Mouse (Mus musculus) ES-CJ7 (cell line): ENCODE data around the gene Fgf11.

Experiments
- DNase-seq: peaks from one replicate; pipeline ENCODE4 v3.0.0; 2011; ENCODE audit warnings: low read depth, low spot score

The Fgf11 gene

GRCm38 (mm10) chr11:69784793-69785272, 16.8 kb downstream of the Fgf11 start:
- peak; percentile 97 for DNase-seq

DNA sequence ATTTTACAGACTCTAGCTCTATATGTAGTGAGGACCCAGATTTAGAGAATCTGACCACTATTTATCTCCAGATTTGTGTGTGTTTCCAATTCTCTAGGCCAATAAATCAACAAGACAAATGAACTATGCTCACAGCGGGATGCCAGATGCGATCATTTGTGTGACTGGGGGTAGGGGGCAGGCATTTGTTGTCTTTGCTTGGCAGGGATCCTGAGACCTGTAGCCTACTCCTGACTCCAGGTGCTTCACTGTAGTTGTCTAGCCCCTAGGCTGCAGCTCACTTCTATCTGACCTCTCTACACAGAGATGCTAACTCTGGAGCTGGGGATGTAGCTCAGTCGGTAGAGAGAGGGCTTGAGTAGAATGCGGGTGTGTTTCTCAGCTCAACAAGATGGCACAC, 19.8 kb downstream of the Fgf11 start:
- DNase-seq = peak; percentile 87

DNA sequence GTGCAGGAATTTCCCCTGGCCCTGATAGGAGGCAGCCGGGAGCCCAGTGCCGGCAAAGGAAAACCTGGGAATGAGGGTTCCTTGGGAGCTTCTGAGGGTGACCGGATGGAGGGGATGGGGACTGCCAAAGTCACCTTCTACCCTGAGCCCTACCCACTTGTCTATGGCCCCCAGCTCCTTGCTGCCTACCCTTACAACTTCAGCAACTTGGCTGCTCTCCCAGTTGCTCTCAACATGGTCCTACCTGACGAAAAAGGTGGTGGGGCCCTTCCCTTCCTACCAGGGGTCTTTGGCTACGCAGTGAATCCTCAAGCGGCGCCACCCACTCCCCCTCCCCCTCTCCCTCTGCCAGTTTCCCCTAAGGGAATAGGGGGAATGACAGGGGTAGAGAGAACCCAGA, 22.7 kb downstream of the Fgf11 start:
- no peak for DNase-seq

GRCm38 (mm10) chr11:69778258-69778982, 23.2 kb downstream of the Fgf11 start:
- no peak for DNase-seq

DNA sequence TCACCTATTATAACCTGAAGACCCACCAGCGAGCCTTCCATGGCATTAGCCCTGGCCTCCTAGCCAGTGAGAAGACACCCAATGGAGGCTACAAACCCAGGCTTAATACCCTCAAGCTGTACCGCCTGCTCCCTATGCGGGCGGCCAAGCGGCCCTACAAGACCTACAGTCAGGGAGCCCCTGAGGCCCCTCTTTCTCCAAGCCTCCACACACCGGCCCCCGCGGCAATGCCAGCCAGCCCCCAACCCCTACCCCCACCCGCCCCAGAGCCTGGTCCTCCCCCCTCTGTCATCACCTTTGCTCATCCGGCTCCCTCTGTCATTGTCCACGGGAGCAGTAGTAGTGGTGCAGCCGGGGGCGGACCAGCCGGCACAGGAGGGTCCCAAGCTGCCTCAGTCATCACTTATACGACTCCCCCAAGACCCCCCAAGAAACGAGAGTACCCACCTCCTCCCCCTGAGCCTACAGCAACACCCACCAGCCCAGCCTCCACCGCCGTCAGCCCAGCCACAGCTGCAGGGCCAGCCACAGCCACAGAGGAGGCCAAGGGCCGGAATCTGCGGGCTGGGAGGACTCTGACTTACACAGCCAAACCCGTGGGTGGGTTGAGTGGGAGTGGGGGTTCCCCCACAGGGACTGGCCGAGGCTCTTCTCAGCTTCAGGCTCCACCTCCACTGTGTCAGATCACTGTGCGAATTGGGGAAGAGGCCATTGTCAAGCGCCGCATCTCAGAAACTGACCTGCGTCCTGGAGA, 24.0 kb downstream of the Fgf11 start:
- DNase-seq = no peak

GRCm38 (mm10) chr11:69776488-69776887, 25.2 kb downstream of the Fgf11 start:
- DNase-seq = no peak

DNA sequence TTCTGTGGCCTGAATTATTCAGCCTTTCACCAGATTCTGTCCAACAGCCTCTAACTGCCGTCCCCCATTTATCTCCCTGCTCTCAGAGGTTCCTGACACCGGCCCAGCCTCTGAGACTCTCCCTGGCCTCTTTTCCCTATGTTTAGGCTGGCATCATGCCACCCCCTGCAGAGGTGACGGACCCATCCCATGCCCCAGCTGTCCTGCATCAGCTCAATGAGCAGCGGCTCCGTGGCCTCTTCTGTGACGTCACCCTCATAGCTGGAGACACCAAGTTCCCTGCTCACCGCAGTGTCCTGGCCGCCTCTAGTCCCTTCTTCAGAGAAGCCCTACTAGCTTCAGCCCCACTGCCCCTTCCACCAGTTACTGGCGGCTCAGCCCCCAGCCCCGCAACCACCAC, 25.9 kb downstream of the Fgf11 start:
- DNase-seq = no peak

- no peak for DNase-seq
These were observed 26.7 kb downstream of the Fgf11 start for GRCm38 (mm10) chr11:69774961-69775360.

DNA sequence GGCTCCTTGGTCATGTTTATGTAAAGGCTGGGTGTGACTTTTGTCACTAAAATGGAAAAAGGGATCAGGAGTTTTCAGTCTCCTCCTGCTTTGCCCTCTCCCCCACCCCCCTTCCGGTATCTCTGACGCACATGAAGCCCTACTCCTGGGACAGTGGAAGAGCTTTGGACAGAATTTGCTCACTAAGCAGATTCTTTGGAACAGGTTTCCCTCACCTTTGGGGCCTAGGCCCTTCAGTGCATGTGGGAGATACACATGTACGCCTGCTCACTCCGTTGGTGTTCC, 34.1 kb downstream of the Fgf11 start:
- no peak for DNase-seq

DNA sequence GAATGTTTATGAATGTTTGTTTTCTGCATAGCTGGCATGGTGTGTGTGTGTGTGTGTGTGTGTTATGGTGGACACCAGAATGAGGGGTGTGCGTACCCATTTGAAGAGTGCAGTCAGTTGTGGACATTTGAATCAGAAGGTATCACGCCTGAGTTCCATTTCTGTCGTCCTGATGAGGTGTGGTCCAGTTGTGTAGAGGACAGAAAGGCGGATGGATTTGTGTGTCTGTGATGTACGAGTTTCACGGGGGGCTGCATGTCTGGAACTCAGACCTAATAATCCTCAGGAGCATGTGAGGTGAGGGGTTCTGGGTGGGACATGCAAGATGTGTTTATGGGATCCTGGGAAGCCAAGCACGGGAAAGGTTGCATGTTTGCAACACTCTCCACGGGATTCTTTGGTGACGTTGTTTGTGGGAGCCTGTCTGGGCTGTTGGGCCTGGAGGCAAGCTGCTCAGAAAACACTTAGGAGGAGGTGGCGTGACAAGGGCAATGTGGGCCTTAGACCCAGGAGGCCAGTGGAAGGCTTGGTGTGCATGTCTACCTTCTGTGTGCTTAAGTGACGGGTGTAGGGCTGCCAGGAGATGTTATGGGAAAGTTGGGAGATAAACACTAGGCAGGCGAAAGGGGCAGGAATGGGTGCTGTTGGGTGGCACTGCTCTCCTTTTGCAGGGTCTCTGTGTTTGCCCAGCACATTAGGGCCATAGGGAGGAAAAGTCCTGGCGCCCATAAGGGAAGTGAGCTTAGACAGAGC, 34.6 kb downstream of the Fgf11 start:
- no peak for DNase-seq

DNA sequence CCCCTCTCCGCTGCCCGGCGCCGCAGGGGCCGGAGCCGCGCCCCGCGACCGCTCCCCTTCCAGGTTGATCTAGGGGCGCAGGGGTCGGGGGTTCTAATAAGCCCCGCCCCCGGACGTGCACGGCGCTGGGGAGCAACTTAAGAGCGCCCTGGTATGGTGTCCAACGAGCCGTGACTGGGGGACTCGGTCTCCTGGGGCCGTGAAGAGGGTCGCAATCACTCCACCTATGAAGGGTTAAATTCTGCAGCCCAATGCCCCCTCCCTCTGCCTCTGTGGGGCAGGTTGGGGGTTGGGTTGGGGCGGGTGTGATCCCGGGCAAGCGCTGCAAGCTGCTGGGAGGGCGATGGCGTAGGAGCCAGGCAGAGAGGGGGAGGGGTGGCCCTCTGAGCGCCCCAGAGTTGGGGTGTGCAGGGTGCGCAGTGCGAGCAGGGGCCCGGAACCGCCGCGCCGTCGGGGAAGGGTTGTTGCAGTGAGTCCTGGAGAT, 35.5 kb downstream of the Fgf11 start:
- DNase-seq = peak; percentile 58

GRCm38 (mm10) chr11:69765221-69766125, 36.2 kb downstream of the Fgf11 start, which contains the start of gene Zbtb4:
TSS of gene Zbtb4 (plus strand) at chr11:69765912.
- DNase-seq = peak; percentile 34

DNA sequence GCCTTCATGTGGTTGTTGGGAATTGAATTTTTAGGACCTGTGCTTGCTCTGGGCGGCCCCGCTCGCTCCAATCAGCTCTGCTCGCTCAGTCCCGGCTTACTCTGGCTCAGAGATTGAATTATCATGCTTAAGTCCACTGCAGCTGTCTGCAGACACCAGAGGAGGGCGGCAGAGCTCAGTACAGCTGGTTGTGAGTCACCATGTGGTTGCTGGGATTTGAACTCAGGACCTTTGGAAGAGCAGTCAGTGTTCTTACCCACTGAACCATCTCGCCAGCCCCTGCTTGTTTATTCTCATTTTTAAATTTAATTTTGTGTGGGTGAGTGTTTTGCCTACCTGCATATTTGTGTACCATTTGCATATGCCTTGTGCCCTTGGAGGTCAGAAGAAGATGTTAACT, 38.1 kb downstream of the Fgf11 start:
- DNase-seq = peak; percentile 76

DNA sequence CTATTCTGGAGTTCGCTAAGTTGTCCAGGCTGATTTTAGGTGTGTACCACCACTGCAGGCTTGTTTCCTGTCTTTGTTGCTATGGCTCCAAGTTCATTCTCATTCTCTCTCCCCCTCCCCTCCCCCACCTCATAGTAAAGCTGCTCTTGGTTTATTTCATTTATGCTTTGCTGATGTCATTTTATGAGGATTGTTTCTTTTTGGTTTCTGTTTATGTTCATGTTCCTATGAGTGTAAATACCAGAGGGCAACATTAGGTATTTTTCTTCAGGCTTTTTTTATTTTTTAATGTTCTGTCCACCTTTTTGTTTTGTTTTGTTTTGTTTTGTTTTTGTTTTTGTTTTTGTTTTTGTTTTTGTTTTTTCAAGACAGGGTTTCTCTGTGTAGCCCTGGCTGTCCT, 39.8 kb downstream of the Fgf11 start, which contains the start of gene Slc35g3:
Gene Slc35g3 (minus strand): TSS at position 101 of the 400 bp plus-strand sequence.
- DNase-seq = no peak

DNA sequence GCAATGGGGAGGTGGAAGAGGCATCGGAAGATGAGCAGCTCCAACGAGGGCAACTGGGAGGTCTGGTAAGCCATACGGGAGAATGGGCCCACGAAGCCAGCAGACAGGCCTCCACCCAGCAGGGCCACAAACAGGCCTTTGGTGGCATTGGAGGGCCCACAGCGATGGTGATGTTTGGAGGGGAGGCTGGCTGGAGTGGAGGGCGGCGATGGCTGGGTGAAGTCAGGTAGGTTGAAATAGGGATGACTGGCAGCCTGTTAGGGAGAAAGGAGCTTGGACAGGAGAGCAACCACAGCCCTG, 40.8 kb downstream of the Fgf11 start:
- DNase-seq = no peak

DNA sequence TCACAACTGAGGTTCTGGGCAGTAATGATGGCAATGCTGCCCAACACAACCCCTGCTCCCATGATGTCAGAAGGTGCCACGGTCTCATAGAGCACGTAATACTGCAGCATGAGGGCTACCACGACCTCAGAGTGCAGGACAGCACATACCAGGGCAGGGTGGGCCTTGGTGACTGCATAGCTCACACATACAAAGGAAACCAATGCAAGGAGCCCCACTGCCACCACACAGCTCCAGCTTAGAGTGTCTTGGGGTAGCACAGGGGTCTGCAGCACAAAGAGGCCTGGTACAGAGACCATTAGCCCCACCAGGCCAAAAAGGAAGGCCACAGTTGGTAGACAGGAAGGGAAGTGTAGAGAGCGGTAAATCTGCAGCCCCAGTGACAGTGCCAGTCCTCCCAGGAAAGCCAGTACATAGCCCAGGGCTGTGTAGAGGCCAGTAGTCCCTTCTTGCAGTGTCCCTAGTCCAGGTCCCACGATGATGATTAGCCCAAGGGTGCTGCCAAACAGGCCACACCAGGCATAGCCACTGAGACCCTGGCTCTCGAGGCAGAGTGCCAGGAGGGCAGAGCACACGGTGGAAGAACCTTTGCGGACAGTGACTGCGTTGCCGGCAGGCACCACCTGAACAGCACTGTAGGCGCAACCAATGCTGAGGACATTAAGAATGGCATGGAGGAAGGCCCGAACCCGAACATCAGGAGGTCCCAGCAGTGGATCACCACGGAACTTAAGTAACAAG, 41.3 kb downstream of the Fgf11 start:
- no peak for DNase-seq

GRCm38 (mm10) chr11:69758971-69759721, 42.5 kb downstream of the Fgf11 start:
- peak; percentile 96 for DNase-seq

DNA sequence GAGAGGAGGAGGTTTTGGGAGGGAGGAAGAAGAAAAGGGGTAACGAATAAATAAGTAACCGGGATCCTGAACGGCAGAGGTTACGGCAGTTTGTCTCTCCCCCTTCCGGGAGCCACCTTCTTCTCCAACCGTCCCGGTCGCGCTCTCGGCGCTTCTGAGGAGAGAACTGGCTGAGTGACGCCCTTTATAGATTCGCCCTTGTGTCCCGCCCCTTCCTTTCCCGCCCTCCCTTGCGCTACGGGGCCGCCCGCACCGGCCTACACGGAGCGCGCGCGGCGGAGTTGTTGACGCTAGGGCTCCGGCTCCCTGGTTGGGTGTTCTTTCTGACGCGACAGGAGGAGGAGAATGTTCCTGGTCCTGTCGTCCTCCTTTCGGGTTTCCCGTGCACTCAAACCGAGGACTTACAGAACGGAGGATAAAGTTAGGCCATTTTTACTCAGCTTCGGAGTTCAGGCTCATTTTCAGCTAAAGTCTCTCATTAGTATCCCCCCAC, 43.1 kb downstream of the Fgf11 start, which contains the start of gene Polr2a:
Gene Polr2a (minus strand): TSS at position 160 of the 493 bp plus-strand sequence.
- peak; percentile 97 for DNase-seq

DNA sequence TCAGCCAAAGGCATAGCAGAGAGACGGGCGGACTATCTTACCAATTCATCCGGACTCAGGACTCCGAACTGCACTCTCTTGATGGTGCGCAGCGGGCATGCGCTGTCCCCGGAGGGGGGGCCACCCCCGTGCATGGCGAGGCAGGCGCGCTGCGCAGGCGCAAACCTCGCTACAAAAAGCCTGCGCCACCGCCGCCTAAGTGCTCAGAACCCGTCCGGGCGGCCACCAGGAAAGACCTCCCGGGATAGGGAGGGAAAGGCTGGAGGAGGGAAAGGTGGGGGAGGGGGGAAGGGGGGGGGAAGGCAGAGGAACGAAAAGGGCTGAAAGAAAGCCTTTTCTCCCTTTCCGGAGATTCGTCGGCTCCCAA, 43.6 kb downstream of the Fgf11 start:
- DNase-seq = peak; percentile 94
